Mouse (Mus musculus): Measurements from ENCODE around the gene Ccnjl. TPM values are rescaled to one million over a fixed set of nuclear protein-coding genes. Genes with fewer than 3 reads are reported as not detected.

Gene Ccnjl
- polyA plus RNA-seq, 1 experiment from 2014 or later, result 19.5 TPM

DNA sequence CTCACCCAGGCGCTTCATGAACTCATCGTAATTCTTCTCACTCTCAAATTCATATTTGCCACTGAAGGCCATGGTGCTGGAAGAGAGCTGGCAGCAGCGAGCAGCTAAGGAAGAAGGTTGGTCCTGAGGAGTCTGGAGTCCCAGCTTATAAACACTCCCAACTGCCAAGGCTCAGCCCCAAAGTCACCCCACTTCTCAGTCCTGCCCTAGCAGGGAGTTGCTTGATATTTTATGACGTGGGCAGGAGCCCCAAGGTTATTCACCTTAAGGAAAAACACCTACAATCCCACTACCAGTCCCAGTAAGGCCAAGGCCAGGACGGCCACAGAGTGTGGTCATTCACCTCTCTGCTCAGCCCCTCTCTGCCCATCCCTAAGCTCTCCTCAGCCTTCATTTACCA is 72.9 kb downstream of the Ccnjl start, which contains the start of gene Fabp6:
Gene Fabp6, minus strand, starts transcription at position 101 of the 400 bp plus-strand sequence.
- 87% methylated on average over 5 of the region's 5 CpGs for WGBS
- H3K36me3 ChIP-seq (ENCODE audit: control insufficient read depth, insufficient read depth), result no peaks in the 10 kb centered on the region

DNA sequence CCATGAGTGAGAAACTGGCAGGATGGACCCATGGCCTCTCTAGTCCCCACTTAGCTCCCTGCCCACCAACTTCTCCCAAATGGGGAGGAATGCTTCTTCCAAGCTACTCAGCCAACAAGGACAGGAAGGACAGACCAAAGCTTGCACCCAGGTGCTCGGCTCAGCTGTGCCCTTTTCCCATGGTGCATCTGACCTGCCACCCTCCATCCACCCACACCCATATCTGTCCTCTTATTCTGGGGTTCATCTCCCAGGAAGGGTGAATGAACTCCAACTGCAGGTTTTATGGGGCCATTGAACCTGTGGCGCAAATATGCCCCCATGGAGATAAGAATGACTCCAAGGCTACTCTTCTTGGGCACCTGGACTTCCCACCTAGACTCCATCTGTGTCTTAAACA is 75.6 kb downstream of the Ccnjl start:
- 77% methylated on average over 2 of the region's 2 CpGs for WGBS
- no peaks in the 10 kb centered on the region for H3K9me3 ChIP-seq (replicated peaks; ENCODE audit: control insufficient read depth, low read length)
- no peaks in the 10 kb centered on the region for H3K4me1 ChIP-seq (ENCODE audit: control insufficient read depth, insufficient read depth, low read length)
- no peak overlapping the region for H3K4me2 ChIP-seq (ENCODE audit: low read depth, low read length)
- H3K27me3 ChIP-seq (ENCODE audit: control insufficient read depth, insufficient read depth, low read length), result no peaks in the 10 kb centered on the region
- H3K36me3 ChIP-seq (ENCODE audit: control insufficient read depth, insufficient read depth), result no peaks in the 10 kb centered on the region
- no peak for ATAC-seq (replicated peaks; ENCODE audit: extremely low read depth, insufficient read depth, low FRiP score)
- H3K4me3 ChIP-seq (ENCODE audit: low read length), result no peak overlapping the region
- no peak overlapping the region for H3K9ac ChIP-seq (ENCODE audit: low read length)
- no peak overlapping the region for H3K27ac ChIP-seq (ENCODE audit: low read length)

More for the DNA sequence above, 72.9 kb downstream of the Ccnjl start, which contains the start of gene Fabp6:
- Histone ChIP-seq H3K9ac (ENCODE audit: low read length) (no peak within 1 kb of the TSS), H3K27me3 (ENCODE audit: control insufficient read depth, insufficient read depth, low read length) (no peaks in the 10 kb centered on the region), H3K4me3 (ENCODE audit: low read length) (no peak within 1 kb of the TSS), H3K4me2 (ENCODE audit: low read depth, low read length) (no peak within 1 kb of the TSS), H3K27ac (ENCODE audit: low read length) (no peak within 1 kb of the TSS), H3K4me1 (ENCODE audit: control insufficient read depth, insufficient read depth, low read length) (no peaks in the 10 kb centered on the region), H3K9me3 (replicated peaks; ENCODE audit: control insufficient read depth, low read length) (no peaks in the 10 kb centered on the region)
- no peak for ATAC-seq (replicated peaks; ENCODE audit: extremely low read depth, insufficient read depth, low FRiP score)

DNA sequence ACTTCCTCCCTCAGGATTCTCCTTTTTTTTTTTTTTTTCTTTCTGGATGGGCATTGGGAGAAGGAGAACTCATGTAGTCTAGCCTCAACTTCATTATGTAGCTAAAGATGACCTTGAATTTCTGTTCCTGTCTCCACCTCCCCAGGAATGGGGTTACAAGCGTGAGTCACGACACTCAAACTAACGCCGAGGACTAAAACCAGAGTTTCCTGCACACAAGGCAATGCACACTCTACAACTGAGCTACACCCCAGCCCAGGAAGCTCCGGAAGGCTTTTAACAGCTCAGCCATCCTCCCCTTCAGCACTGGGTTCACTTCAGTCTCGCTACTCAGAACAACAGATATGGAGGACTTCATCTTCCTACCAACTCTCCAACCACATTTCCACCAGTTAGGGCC is 76.3 kb downstream of the Ccnjl start:
- Histone ChIP-seq H3K4me2 (ENCODE audit: low read depth, low read length) (no peak overlapping the region), H3K36me3 (ENCODE audit: control insufficient read depth, insufficient read depth) (no peaks in the 10 kb centered on the region), H3K9ac (ENCODE audit: low read length) (no peak overlapping the region), H3K9me3 (replicated peaks; ENCODE audit: control insufficient read depth, low read length) (no peaks in the 10 kb centered on the region), H3K27ac (ENCODE audit: low read length) (no peak overlapping the region), H3K4me3 (ENCODE audit: low read length) (no peak overlapping the region), H3K27me3 (ENCODE audit: control insufficient read depth, insufficient read depth, low read length) (no peaks in the 10 kb centered on the region), H3K4me1 (ENCODE audit: control insufficient read depth, insufficient read depth, low read length) (no peaks in the 10 kb centered on the region)
- no peak for ATAC-seq (replicated peaks; ENCODE audit: extremely low read depth, insufficient read depth, low FRiP score)
- WGBS, result 81% methylated on average over 6 of the region's 6 CpGs

DNA sequence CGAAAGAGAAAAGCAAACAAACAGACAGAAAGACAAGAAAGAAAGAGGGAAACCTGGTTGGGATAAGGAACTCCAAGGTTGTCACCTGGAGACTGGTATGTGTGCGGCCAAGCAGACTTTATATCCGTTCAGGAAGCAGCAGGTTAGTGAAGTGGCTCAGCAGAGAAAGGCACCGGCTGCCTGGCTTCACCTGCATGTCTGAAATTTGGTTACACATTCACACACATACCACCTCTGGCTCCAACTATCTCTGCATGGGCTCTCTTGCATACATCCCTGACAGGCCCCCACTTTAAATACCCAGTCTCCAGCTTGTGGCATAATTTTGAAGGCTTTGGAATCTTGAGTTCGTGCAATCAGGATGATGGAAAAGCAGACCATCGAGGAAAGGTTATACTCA is 77.3 kb downstream of the Ccnjl start:
- H3K9ac ChIP-seq (ENCODE audit: low read length), result no peak overlapping the region
- H3K27me3 ChIP-seq (ENCODE audit: control insufficient read depth, insufficient read depth, low read length), result no peaks in the 10 kb centered on the region
- WGBS, result 78% methylated on average over 6 of the region's 6 CpGs

DNA sequence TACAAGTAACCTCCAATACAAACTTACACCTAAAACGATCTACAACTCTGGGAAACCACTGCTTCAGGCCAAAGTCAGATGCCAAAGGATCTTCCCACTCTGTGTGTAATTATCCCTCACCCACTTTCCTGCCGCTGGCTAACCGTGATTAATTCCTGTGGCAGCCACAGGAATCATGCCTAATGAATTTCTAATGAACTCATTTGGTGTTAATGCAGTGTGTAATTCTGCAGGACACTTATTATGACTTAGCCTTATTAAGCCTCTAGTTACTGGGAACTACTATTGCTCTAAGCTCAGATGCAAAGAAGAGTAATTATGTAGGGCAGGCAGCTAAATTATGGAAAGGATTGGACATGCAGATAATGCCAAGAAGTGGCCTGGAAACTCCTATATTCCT is 79.9 kb downstream of the Ccnjl start:
- no peaks in the 10 kb centered on the region for H3K36me3 ChIP-seq (ENCODE audit: control insufficient read depth, insufficient read depth)
- no peak overlapping the region for H3K4me2 ChIP-seq (ENCODE audit: low read depth, low read length)
- WGBS, result 79% methylated on average over 3 of the region's 3 CpGs
- H3K9ac ChIP-seq (ENCODE audit: low read length), result no peak overlapping the region
- ATAC-seq (replicated peaks; ENCODE audit: extremely low read depth, insufficient read depth, low FRiP score), result no peak
- H3K4me1 ChIP-seq (ENCODE audit: control insufficient read depth, insufficient read depth, low read length), result peaks cover 6% of the 10 kb centered on the region
- no peak overlapping the region for H3K27ac ChIP-seq (ENCODE audit: low read length)
- no peak overlapping the region for H3K4me3 ChIP-seq (ENCODE audit: low read length)
- H3K27me3 ChIP-seq (ENCODE audit: control insufficient read depth, insufficient read depth, low read length), result no peaks in the 10 kb centered on the region
- H3K9me3 ChIP-seq (replicated peaks; ENCODE audit: control insufficient read depth, low read length), result no peaks in the 10 kb centered on the region

More for the DNA sequence above, 77.3 kb downstream of the Ccnjl start:
- no peaks in the 10 kb centered on the region for H3K9me3 ChIP-seq (replicated peaks; ENCODE audit: control insufficient read depth, low read length)
- no peak overlapping the region for H3K4me3 ChIP-seq (ENCODE audit: low read length)
- H3K4me2 ChIP-seq (ENCODE audit: low read depth, low read length), result no peak overlapping the region
- H3K27ac ChIP-seq (ENCODE audit: low read length), result no peak overlapping the region
- no peaks in the 10 kb centered on the region for H3K4me1 ChIP-seq (ENCODE audit: control insufficient read depth, insufficient read depth, low read length)
- no peaks in the 10 kb centered on the region for H3K36me3 ChIP-seq (ENCODE audit: control insufficient read depth, insufficient read depth)
- no peak for ATAC-seq (replicated peaks; ENCODE audit: extremely low read depth, insufficient read depth, low FRiP score)

DNA sequence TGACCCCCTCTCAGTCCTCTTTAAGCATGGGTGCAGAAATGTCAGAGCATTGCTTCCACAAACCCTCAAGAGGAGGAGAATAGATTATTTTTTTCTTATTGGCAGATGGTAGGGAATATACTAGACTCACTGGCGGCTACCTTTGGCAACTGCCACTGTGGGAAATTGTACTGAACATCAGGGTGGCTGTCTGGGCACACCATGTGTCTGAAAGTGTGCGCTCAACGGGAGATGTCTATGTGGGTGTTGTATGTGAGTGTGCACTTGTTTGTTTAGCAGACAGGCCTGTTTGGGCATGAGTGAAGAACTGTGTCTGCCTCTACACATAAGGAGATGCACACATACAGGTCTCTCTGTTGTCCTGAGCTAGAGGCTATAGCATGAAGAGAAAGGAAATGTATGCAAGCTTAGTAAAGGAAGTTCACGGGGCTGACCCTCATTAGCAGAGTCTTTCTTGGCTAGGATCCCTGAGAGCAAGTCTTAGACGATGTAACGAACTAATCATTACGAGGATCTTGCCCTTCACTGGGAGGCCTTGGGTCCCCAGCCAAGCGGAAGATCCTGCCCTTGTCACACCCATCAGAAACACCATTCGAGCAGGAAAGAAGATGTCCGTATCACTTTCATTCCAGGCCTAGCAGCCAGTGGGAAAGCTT is 81.5 kb downstream of the Ccnjl start:
- H3K9ac ChIP-seq (ENCODE audit: low read length), result no peak overlapping the region
- no peak for ATAC-seq (replicated peaks; ENCODE audit: extremely low read depth, insufficient read depth, low FRiP score)
- WGBS, result 63% methylated on average over 10 of the region's 10 CpGs
- no peak overlapping the region for H3K4me3 ChIP-seq (ENCODE audit: low read length)
- H3K4me2 ChIP-seq (ENCODE audit: low read depth, low read length), result no peak overlapping the region
- no peak overlapping the region for H3K27ac ChIP-seq (ENCODE audit: low read length)
- H3K27me3 ChIP-seq (ENCODE audit: control insufficient read depth, insufficient read depth, low read length), result no peaks in the 10 kb centered on the region
- H3K36me3 ChIP-seq (ENCODE audit: control insufficient read depth, insufficient read depth), result no peaks in the 10 kb centered on the region
- H3K4me1 ChIP-seq (ENCODE audit: control insufficient read depth, insufficient read depth, low read length), result peaks cover 7% of the 10 kb centered on the region
- no peaks in the 10 kb centered on the region for H3K9me3 ChIP-seq (replicated peaks; ENCODE audit: control insufficient read depth, low read length)

DNA sequence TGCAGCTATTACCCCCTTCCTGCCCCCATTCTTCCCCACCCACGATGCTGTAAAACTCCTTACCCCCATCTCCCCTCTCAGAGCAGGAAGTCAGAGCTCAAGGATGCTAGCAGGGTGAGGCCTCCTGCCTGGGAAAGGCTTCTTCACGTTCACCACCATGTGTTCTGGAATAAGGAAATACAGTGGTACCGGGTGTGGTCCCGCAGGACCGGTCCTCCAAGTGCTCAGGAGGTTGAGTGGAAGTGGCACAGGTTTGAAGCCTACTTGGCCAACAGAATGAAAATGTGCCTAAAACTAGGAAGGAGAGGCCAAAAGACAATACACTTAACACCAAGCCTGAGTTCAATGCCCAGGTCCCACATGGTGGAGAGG is 82.1 kb downstream of the Ccnjl start:
- H3K27ac ChIP-seq (ENCODE audit: low read length), result no peak overlapping the region
- H3K36me3 ChIP-seq (ENCODE audit: control insufficient read depth, insufficient read depth), result no peaks in the 10 kb centered on the region
- 67% methylated on average over 5 of the region's 5 CpGs for WGBS
- H3K4me3 ChIP-seq (ENCODE audit: low read length), result no peak overlapping the region
- peaks cover 7% of the 10 kb centered on the region for H3K4me1 ChIP-seq (ENCODE audit: control insufficient read depth, insufficient read depth, low read length)
- no peak overlapping the region for H3K4me2 ChIP-seq (ENCODE audit: low read depth, low read length)
- H3K27me3 ChIP-seq (ENCODE audit: control insufficient read depth, insufficient read depth, low read length), result no peaks in the 10 kb centered on the region
- no peaks in the 10 kb centered on the region for H3K9me3 ChIP-seq (replicated peaks; ENCODE audit: control insufficient read depth, low read length)
- no peak for ATAC-seq (replicated peaks; ENCODE audit: extremely low read depth, insufficient read depth, low FRiP score)
- no peak overlapping the region for H3K9ac ChIP-seq (ENCODE audit: low read length)

DNA sequence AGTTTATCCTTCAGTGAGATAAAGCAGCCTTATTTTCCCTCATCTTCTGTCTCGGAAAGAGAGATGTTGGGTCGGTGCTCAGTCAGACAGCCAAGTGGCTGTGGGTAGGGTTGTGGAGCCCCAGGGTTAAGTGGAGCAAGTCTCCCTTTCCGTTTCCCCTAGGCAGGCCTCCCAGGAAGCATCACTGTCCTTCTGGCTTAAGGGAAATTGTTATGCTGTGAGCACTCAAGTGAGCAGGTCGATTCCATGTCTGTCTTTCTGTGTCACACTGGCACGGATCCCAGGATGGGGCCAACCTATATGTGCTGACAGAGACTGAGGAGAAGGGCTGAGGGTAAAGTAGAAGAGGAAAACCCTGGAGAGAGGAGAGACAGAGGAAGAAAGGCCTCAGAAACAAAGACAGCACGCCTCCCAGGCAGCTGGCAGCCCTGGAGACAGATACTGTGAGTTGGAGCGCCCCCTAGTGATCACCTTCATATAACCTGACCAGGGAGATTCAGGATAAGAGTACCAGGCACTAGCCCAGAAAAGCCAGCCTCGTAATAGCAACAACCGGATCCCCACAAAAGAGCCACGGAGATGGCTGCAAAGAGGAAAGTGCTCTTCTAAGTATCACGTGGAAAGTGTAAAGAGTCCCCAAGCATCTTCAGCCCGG is 84.4 kb downstream of the Ccnjl start:
- peak overlapping the region; percentile 16 for H3K9ac ChIP-seq (ENCODE audit: low read length)

DNA sequence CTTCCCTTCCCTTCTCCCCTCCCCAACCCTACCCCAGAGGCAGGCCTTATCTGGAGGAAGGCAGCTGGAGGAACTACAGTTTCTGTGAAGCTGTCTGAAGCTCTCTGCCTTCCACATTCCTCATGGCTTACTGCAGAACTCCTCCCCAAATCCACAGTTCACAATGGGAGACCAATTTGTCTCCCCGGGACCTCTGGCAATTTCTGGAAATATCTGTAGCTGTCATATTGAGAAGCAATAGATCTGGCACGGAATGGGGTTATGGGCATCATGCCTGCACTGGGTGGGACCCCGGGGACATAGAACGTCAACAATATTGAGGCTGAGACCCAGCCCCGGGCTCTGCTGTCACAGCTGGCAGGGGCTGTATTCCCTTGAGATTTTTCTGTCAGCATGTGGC is 89.3 kb downstream of the Ccnjl start:
- H3K4me3 ChIP-seq (ENCODE audit: low read length), result no peak overlapping the region
- H3K9ac ChIP-seq (ENCODE audit: low read length), result no peak overlapping the region

More for the DNA sequence above, 84.4 kb downstream of the Ccnjl start:
- Histone ChIP-seq H3K27me3 (ENCODE audit: control insufficient read depth, insufficient read depth, low read length) (no peaks in the 10 kb centered on the region), H3K27ac (ENCODE audit: low read length) (peak overlapping the region; percentile 30), H3K36me3 (ENCODE audit: control insufficient read depth, insufficient read depth) (no peaks in the 10 kb centered on the region), H3K4me3 (ENCODE audit: low read length) (no peak overlapping the region), H3K9me3 (replicated peaks; ENCODE audit: control insufficient read depth, low read length) (no peaks in the 10 kb centered on the region), H3K4me1 (ENCODE audit: control insufficient read depth, insufficient read depth, low read length) (peaks cover 11% of the 10 kb centered on the region), H3K4me2 (ENCODE audit: low read depth, low read length) (no peak overlapping the region)
- 18% methylated on average over 12 of the region's 12 CpGs for WGBS
- peak; percentile 76 for ATAC-seq (replicated peaks; ENCODE audit: extremely low read depth, insufficient read depth, low FRiP score)

More for the DNA sequence above, 89.3 kb downstream of the Ccnjl start:
- H3K4me2 ChIP-seq (ENCODE audit: low read depth, low read length), result no peak overlapping the region
- 41% methylated on average over 5 of the region's 5 CpGs for WGBS
- H3K27ac ChIP-seq (ENCODE audit: low read length), result peak overlapping the region; percentile 76
- H3K9me3 ChIP-seq (replicated peaks; ENCODE audit: control insufficient read depth, low read length), result no peaks in the 10 kb centered on the region
- peaks cover 9% of the 10 kb centered on the region for H3K4me1 ChIP-seq (ENCODE audit: control insufficient read depth, insufficient read depth, low read length)
- no peaks in the 10 kb centered on the region for H3K36me3 ChIP-seq (ENCODE audit: control insufficient read depth, insufficient read depth)
- no peaks in the 10 kb centered on the region for H3K27me3 ChIP-seq (ENCODE audit: control insufficient read depth, insufficient read depth, low read length)
- ATAC-seq (replicated peaks; ENCODE audit: extremely low read depth, insufficient read depth, low FRiP score), result peak; percentile 66
